Mouse (Mus musculus): ENCODE data around the gene Zbtb17.
A peak's percentile ranks its signal among the peaks of the same experiment; 100 is the strongest.

Gene Zbtb17

GRCm38 (mm10) chr4:141488670-141489069 is 44.2 kb downstream of the Zbtb17 start:
- no peak for DNase-seq (ENCODE audit: low spot score)

GRCm38 (mm10) chr4:141500637-141501036 is 56.2 kb downstream of the Zbtb17 start:
- no peak for DNase-seq (ENCODE audit: low spot score)

- DNase-seq (ENCODE audit: low spot score) = no peak
Observed at GRCm38 (mm10) chr4:141501058-141501457, 56.6 kb downstream of the Zbtb17 start.

DNA sequence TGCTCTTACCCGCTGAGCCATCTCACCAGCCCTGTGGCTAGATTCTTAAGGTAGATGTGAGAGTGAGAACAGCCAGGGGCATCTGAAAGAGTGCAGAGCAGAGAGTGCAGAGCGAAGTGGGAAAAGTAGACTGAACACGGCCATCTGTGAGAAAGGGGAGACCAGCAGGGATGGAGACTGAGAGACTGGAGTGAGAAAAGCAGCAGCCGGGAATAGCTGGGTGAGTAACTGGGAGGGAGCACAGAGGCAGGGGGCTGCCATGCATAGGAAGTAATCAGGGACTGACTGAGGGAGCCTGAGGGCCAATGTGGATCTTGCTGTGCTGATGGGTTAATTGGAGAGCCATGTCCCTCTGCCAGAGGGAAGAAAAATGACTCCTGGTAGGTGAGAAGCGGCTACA is 58.3 kb downstream of the Zbtb17 start:
- no peak for DNase-seq (ENCODE audit: low spot score)

DNA sequence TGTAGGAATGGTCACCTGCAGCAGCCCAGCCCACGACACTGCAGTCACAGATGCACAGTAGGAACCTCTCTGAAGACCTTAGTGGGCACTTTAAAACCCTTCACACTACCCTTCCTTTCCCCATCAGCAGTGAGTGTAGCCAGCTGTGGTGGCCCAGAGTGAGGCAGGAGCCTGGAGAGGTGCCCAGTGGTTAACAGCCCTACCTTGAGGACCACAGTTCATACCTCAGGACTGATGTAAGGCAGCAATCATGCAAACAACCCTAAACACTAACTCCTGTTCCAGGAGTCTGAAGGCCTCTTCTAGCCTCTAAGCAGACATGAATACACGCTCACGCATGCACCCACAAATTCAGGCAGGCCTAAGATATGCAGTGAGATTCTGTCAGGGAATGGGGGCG is 60.0 kb downstream of the Zbtb17 start:
- no peak for DNase-seq (ENCODE audit: low spot score)

DNA sequence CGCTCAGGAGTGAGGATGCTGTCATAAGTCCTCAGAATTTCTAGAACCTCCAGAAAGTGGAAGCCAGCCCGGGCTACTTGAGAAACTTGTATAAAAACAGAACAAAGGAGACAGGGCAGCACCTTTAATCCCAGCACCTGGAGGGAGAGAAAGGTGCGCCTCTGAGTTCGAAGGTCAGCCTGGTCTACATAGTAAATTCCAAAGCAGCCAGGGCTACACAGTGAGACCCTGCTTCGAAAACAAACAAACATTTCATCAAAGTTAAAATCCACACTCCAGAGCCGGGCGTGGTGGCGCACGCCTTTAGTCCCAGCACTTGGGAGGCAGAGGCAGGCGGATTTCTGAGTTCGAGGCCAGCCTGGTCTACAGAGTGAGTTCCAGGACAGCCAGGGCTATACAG is 61.4 kb downstream of the Zbtb17 start:
- no peak for DNase-seq (ENCODE audit: low spot score)

DNA sequence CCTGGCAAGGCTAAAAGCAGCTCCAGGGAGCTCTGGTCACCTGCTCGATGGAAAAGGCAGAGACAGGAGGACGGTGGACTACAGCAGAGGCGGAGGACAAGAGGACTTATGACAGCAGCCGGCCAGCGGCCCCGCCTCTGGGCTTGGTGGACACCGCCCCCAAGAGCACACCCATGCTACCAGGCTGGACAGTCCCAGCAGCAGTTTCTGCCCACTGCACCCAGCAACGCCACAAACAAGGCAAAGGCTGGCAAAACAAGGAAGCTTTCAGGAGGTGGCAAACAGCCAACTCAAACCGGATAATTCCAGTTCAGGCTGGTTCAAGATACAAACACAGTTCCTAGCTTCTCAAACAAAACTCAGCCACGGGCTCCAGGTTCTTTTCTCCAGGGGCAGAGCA is 61.9 kb downstream of the Zbtb17 start:
- peak; percentile 85 for DNase-seq (ENCODE audit: low spot score)

- peak; percentile 76 for DNase-seq (ENCODE audit: low spot score)
Observed at GRCm38 (mm10) chr4:141506893-141507292, 62.4 kb downstream of the Zbtb17 start.

GRCm38 (mm10) chr4:141510457-141510856 is 66.0 kb downstream of the Zbtb17 start:
- DNase-seq (ENCODE audit: low spot score) = no peak

GRCm38 (mm10) chr4:141512145-141512544 is 67.7 kb downstream of the Zbtb17 start:
- no peak for DNase-seq (ENCODE audit: low spot score)

GRCm38 (mm10) chr4:141514179-141514641 is 69.8 kb downstream of the Zbtb17 start:
- DNase-seq (ENCODE audit: low spot score) = no peak

Measured in testis, postnatal 10 days (tissue).